Mouse (Mus musculus) gastrocnemius, postnatal 4 days (tissue): ENCODE results near the gene Lysmd1. TPM values are rescaled to one million over a fixed set of nuclear protein-coding genes. Genes with fewer than 3 reads are reported as not detected.
A peak's percentile ranks its signal among the peaks of the same experiment; 100 is the strongest.
"Not testable (repeated sequence)": the region's sequence is repeated elsewhere in the genome, so short reads cannot be mapped to it uniquely, and the experiment has no call there.

Experiments used
- DNase-seq, 2 experiments: peaks; one replicate each; pipeline ENCODE4 v3.0.0; 2021 to 2022; ENCODE audit warnings: low spot score in 2 of 2, mixed read lengths in 2 of 2
- long read RNA-seq, 2 experiments: library from polyadenylated mRNA; stranded (forward); transcript quantifications; one replicate each; pipeline ENCODE4 v2.0.0; 2021
- total RNA-seq, 2 experiments: library from RNA; stranded (reverse); gene quantifications; 2 replicates each; pipeline ENCODE4 v1.2.3; 2021

The Lysmd1 gene
- total RNA-seq: 1 to 10 TPM; 6.8 to 7.0 TPM
- long read RNA-seq, experiment 1, transcript Lysmd1-201 (3 exons, 2,394 nt): major isoform, 9 of 10 reads
- long read RNA-seq, experiment 1, partial matches to known transcripts: 0 of 10 reads
- long read RNA-seq, experiment 1, other reads (novel, unspliced or antisense): 1 of 10 reads
- long read RNA-seq, experiment 2, transcript Lysmd1-201 (3 exons, 2,394 nt): major isoform, 10 of 12 reads
- long read RNA-seq, experiment 2, partial matches to known transcripts: 1 of 12 reads
- long read RNA-seq, experiment 2, other reads (novel, unspliced or antisense): 1 of 12 reads

- DNase-seq: peak; percentile 67 to 84
Measured at GRCm38 (mm10) chr3:95133680-95134101, at the start of gene Lysmd1, which contains the start of gene Scnm1. Lysmd1 (plus strand) TSS chr3:95134088. Scnm1 (minus strand) TSS chr3:95134011.

- no peak for DNase-seq
Measured at GRCm38 (mm10) chr3:95088071-95088470, 45.8 kb upstream of the Lysmd1 start.

DNA sequence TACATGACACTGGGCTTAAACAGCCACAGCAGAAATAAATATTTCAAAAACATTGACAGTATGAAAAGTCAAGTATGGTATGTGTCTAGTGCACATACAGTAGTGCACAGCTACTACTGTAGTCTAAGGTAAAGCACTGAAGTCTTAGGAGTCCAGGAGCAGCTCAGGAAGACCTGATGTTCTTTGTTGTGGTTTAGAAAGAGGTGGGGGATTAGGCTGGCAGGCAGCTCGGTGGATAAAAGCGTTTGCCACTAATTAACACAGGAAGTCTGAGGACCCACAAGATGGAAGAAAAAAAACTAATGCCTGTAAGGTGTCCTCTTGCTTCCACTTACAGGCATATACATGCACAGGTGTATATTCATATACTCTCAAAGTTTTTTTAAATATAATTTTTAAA, 33.0 kb upstream of the Lysmd1 start:
- no peak for DNase-seq

DNA sequence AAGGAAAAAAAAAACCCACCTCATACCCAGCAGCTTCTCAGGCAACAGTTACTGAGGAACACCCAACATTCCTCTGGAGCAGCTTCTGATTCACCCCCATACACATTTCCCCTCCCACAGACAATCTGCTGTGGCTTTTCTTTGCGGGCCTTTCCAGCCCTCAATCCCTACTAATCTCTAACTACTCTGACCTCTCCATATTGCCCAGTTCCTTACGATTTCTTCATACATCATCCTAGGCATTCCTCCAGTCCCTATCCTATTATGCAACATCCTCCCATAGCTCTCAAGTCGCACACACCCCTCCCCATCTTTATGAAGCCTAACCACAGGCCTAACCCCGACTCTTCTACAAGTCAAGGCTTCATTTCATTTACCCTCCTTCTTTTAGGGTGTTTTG, 28.8 kb upstream of the Lysmd1 start:
- DNase-seq: no peak

GRCm38 (mm10) chr3:95105586-95106337, 28.1 kb upstream of the Lysmd1 start:
- DNase-seq: no peak

DNA sequence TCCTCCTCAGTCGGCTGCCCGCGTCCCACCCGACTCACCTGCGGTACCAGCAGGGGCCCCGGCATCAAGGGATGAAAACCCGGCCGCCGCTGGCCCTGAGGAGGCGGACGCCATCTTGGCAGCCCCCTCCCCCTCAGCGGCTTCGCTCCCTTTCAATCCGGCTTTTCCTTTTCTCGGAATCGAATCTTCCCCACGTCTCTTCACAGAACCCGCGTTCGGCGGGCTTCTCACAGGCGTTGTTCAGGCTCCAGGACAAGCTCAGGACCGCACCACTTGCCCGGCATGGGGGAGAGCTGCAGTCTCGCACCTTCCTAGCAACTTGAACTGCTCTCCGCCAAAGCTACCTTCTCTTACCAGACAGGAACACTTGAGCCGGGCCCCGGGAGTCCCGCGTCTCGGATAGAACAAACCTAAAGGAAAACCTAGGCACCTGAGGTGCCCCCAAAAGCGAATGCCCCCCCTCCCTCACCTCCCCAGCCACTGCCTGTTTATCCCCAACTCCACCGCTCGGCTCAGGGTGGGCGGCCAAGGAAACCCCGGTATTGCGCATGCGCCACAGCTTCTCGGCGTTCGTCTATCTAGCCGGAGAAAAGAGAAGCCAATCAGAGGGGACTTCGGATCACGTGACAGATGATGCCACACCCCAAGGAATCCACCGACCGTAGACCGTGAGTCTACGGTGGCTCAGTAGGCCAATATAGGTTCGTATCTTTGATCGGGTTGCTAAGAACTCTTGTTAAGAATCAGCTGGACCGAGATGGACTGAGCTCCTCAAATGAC, 27.4 kb upstream of the Lysmd1 start, which contains the start of gene Pip5k1a:
TSS of gene Pip5k1a (minus strand) at position 593 of the 780 bp plus-strand sequence.
- DNase-seq: peak; percentile 95 to 97

GRCm38 (mm10) chr3:95107308-95107707, 26.6 kb upstream of the Lysmd1 start:
- DNase-seq: not testable (repeated sequence)

DNA sequence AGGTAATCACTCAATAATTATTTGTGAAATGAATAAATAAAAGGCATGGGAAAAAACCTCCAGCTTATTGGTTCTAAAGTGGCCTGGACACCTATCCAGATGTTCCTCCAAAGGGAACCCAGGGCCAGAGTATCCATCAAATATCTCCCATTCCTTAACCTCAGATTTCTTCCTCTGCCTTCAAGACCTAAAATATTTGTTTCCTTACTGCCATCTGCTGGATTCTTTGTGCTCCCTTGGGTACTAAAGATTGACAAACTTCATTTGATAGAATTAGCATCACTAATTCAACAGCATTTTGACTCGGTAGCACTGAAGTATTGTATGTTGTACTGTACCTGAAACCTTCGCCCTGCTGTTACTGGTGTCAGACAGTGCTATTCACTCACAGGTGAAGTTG, 26.0 kb upstream of the Lysmd1 start:
- no peak for DNase-seq

DNA sequence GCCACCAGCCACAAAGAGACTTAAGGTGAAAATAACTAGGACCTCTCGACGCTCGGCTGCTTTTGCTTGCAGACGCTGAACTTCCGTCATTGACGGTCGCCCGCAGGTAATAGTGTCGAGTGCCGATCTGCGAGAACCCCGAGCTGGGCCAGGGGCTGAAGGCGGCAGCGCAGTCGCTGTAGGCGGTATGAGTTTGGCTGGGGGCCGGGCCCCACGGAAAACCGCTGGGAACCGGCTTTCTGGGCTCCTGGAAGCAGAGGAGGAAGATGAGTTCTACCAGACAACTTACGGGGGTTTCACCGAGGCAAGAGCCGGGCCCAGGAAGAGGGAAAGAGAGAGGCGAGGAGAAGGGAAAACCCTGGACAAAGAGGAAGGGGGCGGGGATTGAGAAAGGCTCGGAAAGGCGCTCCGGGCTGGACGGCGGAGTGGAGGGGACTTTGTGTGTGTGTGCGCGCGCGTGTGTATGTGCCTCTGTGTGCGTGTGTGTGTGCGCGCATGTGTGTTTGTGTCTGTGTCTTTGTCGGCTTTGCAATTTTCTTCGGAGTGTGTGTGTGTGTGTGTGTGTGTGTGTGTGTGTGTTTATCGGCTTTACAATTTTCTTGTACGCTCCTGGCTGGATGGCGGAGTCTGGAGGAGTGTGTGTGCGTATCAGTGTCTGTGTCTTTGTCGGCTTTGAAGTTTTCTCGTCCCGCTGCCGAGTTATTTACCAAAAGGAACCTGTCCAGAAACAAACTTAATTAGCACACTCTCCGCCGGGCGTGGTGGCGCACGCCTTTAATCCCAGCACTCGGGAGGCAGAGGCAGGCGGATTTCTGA, 22.8 kb upstream of the Lysmd1 start, which contains the start of gene Vps72:
TSS of gene Vps72 (plus strand) at position 112 of the 816 bp plus-strand sequence.
- peak; percentile 75 to 88 for DNase-seq

- DNase-seq: no peak
Measured at GRCm38 (mm10) chr3:95112760-95113159, 21.1 kb upstream of the Lysmd1 start.

GRCm38 (mm10) chr3:95117751-95118150, 16.1 kb upstream of the Lysmd1 start:
- no peak for DNase-seq

DNA sequence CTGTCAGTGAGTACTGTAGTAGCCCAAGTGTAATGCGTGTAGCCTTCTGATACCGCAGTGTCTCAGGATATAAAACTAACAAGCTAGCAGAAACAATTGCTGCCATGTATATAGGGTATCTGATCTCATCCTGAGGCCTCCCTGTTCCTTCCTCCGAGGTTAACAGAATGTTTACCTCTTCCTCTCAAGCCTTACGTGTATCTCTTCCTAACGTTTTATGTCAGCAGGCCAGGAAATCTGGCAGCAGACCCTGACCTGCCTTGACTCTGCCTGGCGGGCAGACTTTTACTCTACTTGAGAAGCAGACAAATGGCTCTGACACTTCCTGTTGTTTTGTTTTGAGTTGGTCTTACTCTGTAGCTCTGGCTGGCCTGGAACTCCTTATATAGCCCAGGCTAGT, 12.3 kb upstream of the Lysmd1 start:
- no peak for DNase-seq

GRCm38 (mm10) chr3:95124246-95124645, 9.6 kb upstream of the Lysmd1 start, which contains the start of gene Tmod4:
Tmod4 (plus strand) TSS chr3:95124476.
- no peak for DNase-seq

GRCm38 (mm10) chr3:95124972-95125371, 8.9 kb upstream of the Lysmd1 start:
- peak in 1 of 2 experiments; percentile 75 for DNase-seq

DNA sequence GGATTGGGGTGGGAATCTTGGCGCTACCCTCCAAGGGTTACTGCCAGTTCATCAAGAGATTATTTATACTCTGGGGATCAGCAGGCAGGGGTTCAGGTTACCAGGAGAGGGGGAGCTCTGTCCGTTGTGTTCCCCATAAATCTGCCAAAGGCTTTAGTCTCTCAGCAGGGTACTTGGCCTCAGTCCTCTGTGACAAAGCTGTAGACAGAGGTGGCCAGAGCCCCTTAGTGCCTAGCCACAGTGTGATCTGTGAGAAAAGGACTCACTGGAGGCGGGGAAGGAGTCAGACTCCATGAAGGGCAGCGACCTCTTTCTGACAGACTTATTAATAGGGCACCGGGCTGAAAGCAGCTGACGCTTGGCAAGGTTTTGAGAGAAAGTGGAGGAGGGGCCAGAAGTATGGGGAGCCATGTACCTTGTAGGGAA, 4.6 kb upstream of the Lysmd1 start:
- no peak for DNase-seq

DNA sequence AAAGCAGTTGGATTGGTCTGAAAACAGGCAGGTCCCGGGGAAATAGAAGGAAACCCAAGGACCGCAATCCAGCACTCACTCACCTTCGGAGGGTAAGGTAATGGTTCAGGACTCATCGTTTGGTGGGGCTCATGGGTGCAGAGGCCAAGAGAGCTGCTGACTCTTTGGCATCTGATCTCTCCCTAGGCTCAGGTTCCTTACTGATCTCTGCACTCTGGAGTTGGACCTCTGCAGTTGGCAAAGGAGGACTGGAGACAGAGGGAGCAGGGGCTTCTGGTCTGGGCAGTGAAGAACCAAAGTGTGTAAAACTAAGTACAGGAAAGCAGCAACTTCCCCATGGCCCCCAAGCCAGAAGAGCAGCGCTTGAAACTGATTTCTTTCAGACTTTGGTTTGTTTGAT, 3.8 kb upstream of the Lysmd1 start:
- no peak for DNase-seq

- not testable (repeated sequence) for DNase-seq
Measured at GRCm38 (mm10) chr3:95132389-95132788, 1.5 kb upstream of the Lysmd1 start.

DNA sequence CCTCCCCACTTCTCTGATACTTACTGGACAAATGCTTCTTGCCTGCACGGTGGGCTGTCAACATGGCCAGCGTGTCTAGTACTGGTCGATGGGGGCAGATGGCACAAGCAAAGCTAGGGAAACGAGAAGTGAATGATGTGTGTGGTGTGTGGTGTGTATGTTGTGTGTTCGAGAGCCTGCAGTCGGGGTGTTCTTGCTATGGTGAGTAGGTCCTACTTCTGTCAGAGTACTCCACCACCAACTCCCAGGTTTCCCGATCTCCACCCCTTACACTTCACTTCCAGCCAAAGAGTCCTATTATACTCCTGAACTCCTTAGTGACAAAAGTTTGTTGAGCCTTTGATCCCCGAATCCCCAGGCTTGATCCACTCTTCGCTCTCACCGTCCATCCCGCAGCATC, 712 bp upstream of the Lysmd1 start:
- DNase-seq: no peak

GRCm38 (mm10) chr3:95134133-95134532, 245 bp downstream of the Lysmd1 start:
- DNase-seq: not testable (repeated sequence)

- no peak for DNase-seq
Measured at GRCm38 (mm10) chr3:95135023-95135422, 1.1 kb downstream of the Lysmd1 start.
